Mouse (Mus musculus) limb, embryonic 11.5 days (tissue): Measurements from ENCODE around the gene Gm10234. TPM values are rescaled to one million over a fixed set of nuclear protein-coding genes. Genes with fewer than 3 reads are reported as not detected.

Experiments used
- ATAC-seq: fragments of 200-750 bp; cut with Nextera tagmentation; 2 replicates; pipeline ENCODE4 v1.8.0; 2017; ENCODE audit warnings: low read depth; ENCODE audit not compliant: insufficient number of reproducible peaks, low FRiP score, low TSS enrichment
- DNase-seq: peaks from one replicate; pipeline ENCODE4 v3.0.0-alpha.2; 2015; ENCODE audit warnings: low spot score
- H3K27ac ChIP-seq: fragments of 300-500 bp; sonication (generic); replicated peaks from 2 replicates; pipeline ENCODE4 v1.5.1; 2014; ENCODE audit warnings: low read depth, mild to moderate bottlenecking, low read length
- H3K27me3 ChIP-seq: fragments of 300-500 bp; sonication (generic); 2 replicates; pipeline ENCODE4 v1.6.1; 2014; ENCODE audit warnings: mild to moderate bottlenecking, low read length, mixed read lengths; ENCODE audit not compliant: control insufficient read depth, insufficient read depth
- H3K36me3 ChIP-seq: fragments of 300-500 bp; sonication (generic); 2 replicates; pipeline ENCODE4 v1.6.1; 2014; ENCODE audit warnings: mild to moderate bottlenecking, low read length, moderate library complexity, mixed read lengths; ENCODE audit not compliant: control insufficient read depth, insufficient read depth
- H3K4me1 ChIP-seq: fragments of 300-500 bp; sonication (generic); 2 replicates; pipeline ENCODE4 v1.6.1; 2014; ENCODE audit warnings: low read length, mixed read lengths; ENCODE audit not compliant: control insufficient read depth, insufficient read depth
- H3K4me2 ChIP-seq: fragments of 300-500 bp; sonication (generic); 2 replicates; pipeline ENCODE4 v1.6.1; 2014; ENCODE audit warnings: low read depth, mild to moderate bottlenecking, moderate library complexity; ENCODE audit not compliant: severe bottlenecking
- H3K4me3 ChIP-seq: fragments of 300-500 bp; sonication (generic); 2 replicates; pipeline ENCODE4 v1.5.1; 2014; ENCODE audit warnings: low read depth, low read length
- H3K9ac ChIP-seq: fragments of 300-500 bp; sonication (generic); 2 replicates; pipeline ENCODE4 v1.6.1; 2014; ENCODE audit warnings: mild to moderate bottlenecking, low read length
- H3K9me3 ChIP-seq: fragments of 300-500 bp; sonication (generic); 2 replicates; pipeline ENCODE4 v1.6.1; 2016; ENCODE audit warnings: low read length; ENCODE audit not compliant: control insufficient read depth
- WGBS: fragments of 180-500 bp; shearing (Covaris S2); extraction: QIAGEN DNeasy Blood & Tissue Kit; methylation state at CpG from one replicate; pipeline ENCODE4 v1.1.7; 2014; 5-methylcytosine and 5-hydroxymethylcytosine counted together
- polyA plus RNA-seq: library from polyadenylated mRNA; unstranded; fragments of >200 nt; fragmentation: Nextera tagmentation; extraction: Ambion mirVana; gene quantifications from 2 replicates; pipeline ENCODE4 v1.2.1, GENCODE M21; 2014

Gm10234 gene
- polyA plus RNA-seq: not detected in 2 replicates

DNA sequence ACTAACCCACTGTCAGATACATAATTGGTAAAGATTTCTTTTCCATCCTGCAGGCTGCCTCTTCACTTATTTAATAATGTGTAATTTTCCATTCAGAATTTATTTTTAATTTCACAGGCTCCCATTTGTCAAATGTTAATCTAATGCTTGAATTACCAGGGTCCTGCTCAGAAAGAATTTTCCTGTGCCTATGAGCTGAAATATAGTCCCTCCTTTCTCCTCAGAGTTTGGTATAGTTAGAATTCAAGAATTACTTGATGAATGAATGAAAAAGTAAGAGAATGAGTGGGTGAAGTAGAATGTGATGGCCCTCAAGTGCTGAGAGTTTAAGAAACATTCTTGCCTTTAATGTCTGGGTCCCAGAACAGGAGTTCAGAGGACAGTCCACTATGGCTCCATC lies at the start of gene Gm10234:
Gene Gm10234, plus strand, starts transcription at position 301 of the 400 bp plus-strand sequence.
- ATAC-seq (no peak), DNase-seq (no peak)
- no peak within 1 kb of the TSS for H3K9ac ChIP-seq
- no peak within 1 kb of the TSS for H3K4me2 ChIP-seq
- H3K36me3 ChIP-seq: no peaks in the 10 kb centered on the region
- no peak within 1 kb of the TSS for H3K27ac ChIP-seq
- no peaks in the 10 kb centered on the region for H3K9me3 ChIP-seq
- H3K4me3 ChIP-seq: no peak within 1 kb of the TSS
- H3K4me1 ChIP-seq: no peaks in the 10 kb centered on the region
- H3K27me3 ChIP-seq: no peaks in the 10 kb centered on the region

- Histone ChIP-seq H3K4me2 (no peak overlapping the region), H3K4me1 (no peaks in the 10 kb centered on the region), H3K9me3 (no peaks in the 10 kb centered on the region), H3K27ac (no peak overlapping the region), H3K36me3 (no peaks in the 10 kb centered on the region), H3K9ac (no peak overlapping the region), H3K27me3 (no peaks in the 10 kb centered on the region), H3K4me3 (no peak overlapping the region)
- WGBS: 88% methylated on average over 1 of the region's 1 CpGs
- no peak for DNase-seq
- ATAC-seq: no peak
Observed at GRCm38 (mm10) chr6:95277633-95278032, 44.3 kb upstream of the Gm10234 start.

DNA sequence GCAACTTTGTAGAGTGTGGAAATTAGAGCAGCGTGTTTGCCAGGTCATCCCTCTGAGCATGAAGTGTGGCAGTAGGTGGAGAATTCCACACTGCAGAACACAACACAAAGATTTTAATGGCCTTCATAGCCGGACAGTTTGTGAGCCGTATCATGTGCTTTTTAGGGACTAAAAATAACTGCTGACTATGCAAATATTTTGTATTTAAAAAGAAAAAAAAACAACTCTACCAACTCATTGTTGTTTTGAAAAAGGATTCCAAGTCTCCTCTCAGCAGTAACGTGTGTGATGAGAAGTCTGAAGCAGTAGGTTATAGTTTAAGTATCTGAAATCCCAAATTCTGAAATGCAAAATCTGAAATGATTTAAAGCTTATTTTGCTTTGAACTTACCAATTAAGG lies 25.9 kb upstream of the Gm10234 start:
- Histone ChIP-seq H3K27ac (no peak overlapping the region), H3K9me3 (no peaks in the 10 kb centered on the region), H3K27me3 (no peaks in the 10 kb centered on the region), H3K36me3 (no peaks in the 10 kb centered on the region), H3K9ac (no peak overlapping the region), H3K4me3 (no peak overlapping the region), H3K4me1 (no peaks in the 10 kb centered on the region), H3K4me2 (no peak overlapping the region)
- 88% methylated on average over 4 of the region's 4 CpGs for WGBS
- DNase-seq: no peak
- no peak for ATAC-seq

DNA sequence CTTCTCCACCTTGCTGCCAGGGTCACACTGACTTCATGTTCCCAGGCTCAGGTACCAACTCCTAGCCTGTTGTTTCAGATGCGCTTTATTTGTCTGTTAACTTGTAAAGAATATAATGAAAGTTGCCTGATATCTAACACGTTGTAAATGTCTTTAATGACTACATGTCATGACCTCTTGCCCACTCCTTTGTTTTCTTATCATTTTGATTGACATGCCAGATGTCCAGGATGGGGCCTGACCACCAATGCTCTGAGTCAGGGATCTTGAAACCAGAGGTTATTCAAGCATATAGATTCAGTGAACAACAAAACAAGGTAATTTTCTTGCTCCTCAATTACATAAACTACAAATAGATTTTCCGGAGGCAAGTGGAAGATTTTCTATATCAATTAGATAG lies 23.5 kb upstream of the Gm10234 start:
- no peaks in the 10 kb centered on the region for H3K9me3 ChIP-seq
- no peaks in the 10 kb centered on the region for H3K36me3 ChIP-seq
- H3K4me3 ChIP-seq: no peak overlapping the region
- no peak overlapping the region for H3K4me2 ChIP-seq
- DNase-seq (no peak), ATAC-seq (no peak)
- H3K27me3 ChIP-seq: no peaks in the 10 kb centered on the region
- no peaks in the 10 kb centered on the region for H3K4me1 ChIP-seq
- H3K9ac ChIP-seq: no peak overlapping the region
- WGBS: 75% methylated on average over 3 of the region's 3 CpGs
- H3K27ac ChIP-seq: no peak overlapping the region

DNA sequence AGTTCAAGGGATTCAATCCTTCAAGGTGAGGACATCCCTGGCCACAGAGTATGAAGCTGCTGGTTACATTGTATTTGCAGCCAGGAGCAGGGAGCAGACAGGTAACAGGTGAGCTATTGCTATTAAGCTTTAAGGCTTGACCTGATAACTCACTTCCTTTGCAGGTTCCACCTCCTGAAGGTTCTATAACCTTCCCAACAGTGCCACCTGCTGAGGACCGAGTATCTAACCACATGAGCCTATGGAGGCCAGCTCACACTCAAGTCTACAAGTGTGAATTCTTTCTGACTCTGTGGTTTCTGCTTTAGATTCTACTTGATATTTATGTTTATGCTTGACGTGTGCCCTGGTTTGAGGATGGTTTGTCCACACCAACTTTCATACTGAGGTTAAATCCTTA lies 21.3 kb upstream of the Gm10234 start:
- Histone ChIP-seq H3K27ac (no peak overlapping the region), H3K27me3 (no peaks in the 10 kb centered on the region), H3K36me3 (no peaks in the 10 kb centered on the region), H3K4me1 (no peaks in the 10 kb centered on the region), H3K4me3 (no peak overlapping the region), H3K4me2 (no peak overlapping the region), H3K9me3 (no peaks in the 10 kb centered on the region), H3K9ac (no peak overlapping the region)
- WGBS: 74% methylated on average over 2 of the region's 2 CpGs
- no peak for DNase-seq
- no peak for ATAC-seq

DNA sequence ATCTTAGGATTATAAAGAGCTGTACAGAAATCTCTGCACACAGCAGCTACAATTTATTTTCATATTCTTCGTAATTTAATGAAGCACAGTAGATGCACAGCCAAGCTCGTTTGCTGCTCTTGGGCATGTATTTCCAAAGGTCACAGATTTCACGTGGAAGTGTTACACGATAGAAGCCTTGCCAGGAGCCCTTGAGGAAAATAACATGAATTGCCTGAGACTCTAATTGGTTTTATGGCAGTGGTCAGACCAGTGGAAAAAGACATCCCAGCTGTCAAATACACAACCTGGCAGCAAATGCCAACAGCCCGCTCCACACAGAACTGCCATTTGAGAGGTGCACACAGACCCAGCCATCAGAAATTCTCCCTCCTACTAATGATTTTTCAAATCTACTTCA lies 9.3 kb downstream of the Gm10234 start:
- DNase-seq: no peak
- H3K9me3 ChIP-seq: no peaks in the 10 kb centered on the region
- H3K27ac ChIP-seq: no peak overlapping the region
- no peak overlapping the region for H3K4me2 ChIP-seq
- H3K4me3 ChIP-seq: no peak overlapping the region
- H3K4me1 ChIP-seq: no peaks in the 10 kb centered on the region
- H3K9ac ChIP-seq: no peak overlapping the region
- ATAC-seq: no peak
- 52% methylated on average over 5 of the region's 5 CpGs for WGBS
- no peaks in the 10 kb centered on the region for H3K36me3 ChIP-seq
- H3K27me3 ChIP-seq: no peaks in the 10 kb centered on the region

GRCm38 (mm10) chr6:95334781-95335180 lies 12.9 kb downstream of the Gm10234 start:
- WGBS: 88% methylated on average over 6 of the region's 6 CpGs
- DNase-seq: no peak
- Histone ChIP-seq H3K9ac (no peak overlapping the region), H3K4me3 (no peak overlapping the region), H3K27me3 (no peaks in the 10 kb centered on the region), H3K4me2 (no peak overlapping the region), H3K36me3 (no peaks in the 10 kb centered on the region), H3K4me1 (no peaks in the 10 kb centered on the region), H3K9me3 (no peaks in the 10 kb centered on the region), H3K27ac (no peak overlapping the region)
- no peak for ATAC-seq

- H3K27me3 ChIP-seq: no peaks in the 10 kb centered on the region
- no peak for DNase-seq
- H3K36me3 ChIP-seq: no peaks in the 10 kb centered on the region
- H3K4me1 ChIP-seq: no peaks in the 10 kb centered on the region
- no peak overlapping the region for H3K9ac ChIP-seq
- no peak overlapping the region for H3K4me3 ChIP-seq
- H3K9me3 ChIP-seq: no peaks in the 10 kb centered on the region
- no peak overlapping the region for H3K27ac ChIP-seq
- no peak for ATAC-seq
- no peak overlapping the region for H3K4me2 ChIP-seq
Observed at GRCm38 (mm10) chr6:95349378-95349777, 27.5 kb downstream of the Gm10234 start.

DNA sequence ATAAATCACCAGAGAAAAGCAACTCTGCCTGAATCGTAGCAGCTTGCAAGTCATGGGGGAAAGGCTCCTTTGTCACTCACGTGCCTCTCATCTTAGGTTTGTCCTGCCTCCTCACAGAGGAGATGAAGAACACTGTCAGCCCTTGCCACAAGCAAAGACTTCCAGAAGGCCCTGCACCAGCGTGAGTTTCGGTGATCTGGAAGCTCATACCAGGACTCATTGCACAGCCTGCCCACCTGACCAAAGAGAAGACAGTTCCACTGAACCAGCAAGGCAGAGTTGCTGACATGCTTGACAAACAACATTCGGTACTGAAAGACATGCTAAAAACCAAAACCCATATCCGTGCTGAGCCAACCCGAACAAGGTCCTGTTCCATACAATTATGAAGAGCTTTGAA lies 31.1 kb downstream of the Gm10234 start:
- no peak overlapping the region for H3K27ac ChIP-seq
- H3K9ac ChIP-seq: no peak overlapping the region
- ATAC-seq: no peak
- DNase-seq: no peak
- no peaks in the 10 kb centered on the region for H3K36me3 ChIP-seq
- H3K4me3 ChIP-seq: no peak overlapping the region
- no peaks in the 10 kb centered on the region for H3K27me3 ChIP-seq
- no peak overlapping the region for H3K4me2 ChIP-seq
- no peaks in the 10 kb centered on the region for H3K9me3 ChIP-seq
- H3K4me1 ChIP-seq: no peaks in the 10 kb centered on the region
- WGBS: 90% methylated on average over 7 of the region's 7 CpGs
